Mouse (Mus musculus) limb, embryonic 13.5 days (tissue): Measurements from ENCODE around the gene Astn1. TPM values are rescaled to one million over a fixed set of nuclear protein-coding genes. Genes with fewer than 3 reads are reported as not detected.

Experiments used
- ATAC-seq: fragments of 200-750 bp; cut with Nextera tagmentation; 2 replicates; pipeline ENCODE4 v1.8.0; 2017; ENCODE audit warnings: low read depth, moderate number of reproducible peaks, moderate TSS enrichment; ENCODE audit not compliant: low FRiP score
- H3K27ac ChIP-seq: fragments of 300-500 bp; sonication (generic); 2 replicates; pipeline ENCODE4 v1.5.1; 2015; ENCODE audit warnings: inconsistent platforms, mild to moderate bottlenecking, moderate library complexity
- H3K27me3 ChIP-seq: fragments of 300-500 bp; sonication (generic); 2 replicates; pipeline ENCODE4 v1.6.1; 2015; ENCODE audit warnings: mild to moderate bottlenecking, inconsistent platforms
- H3K36me3 ChIP-seq: fragments of 300-500 bp; sonication (generic); 2 replicates; pipeline ENCODE4 v1.6.1; 2015; ENCODE audit warnings: inconsistent platforms, mild to moderate bottlenecking, moderate library complexity
- H3K4me1 ChIP-seq: fragments of 300-500 bp; sonication (generic); 2 replicates; pipeline ENCODE4 v1.6.1; 2015; ENCODE audit warnings: inconsistent platforms
- H3K4me2 ChIP-seq: fragments of 300-500 bp; sonication (generic); replicated peaks from 2 replicates; pipeline ENCODE4 v1.6.1; 2015; ENCODE audit warnings: inconsistent platforms, mild to moderate bottlenecking, moderate library complexity
- H3K4me3 ChIP-seq: fragments of 300-500 bp; sonication (generic); 2 replicates; pipeline ENCODE4 v1.5.1; 2015; ENCODE audit warnings: moderate library complexity, mild to moderate bottlenecking, inconsistent platforms
- H3K9ac ChIP-seq: fragments of 300-500 bp; sonication (generic); 2 replicates; pipeline ENCODE4 v1.6.1; 2015; ENCODE audit warnings: mild to moderate bottlenecking, inconsistent platforms
- H3K9me3 ChIP-seq: fragments of 300-500 bp; sonication (generic); 2 replicates; pipeline ENCODE4 v1.6.1; 2016; ENCODE audit warnings: inconsistent platforms
- WGBS: fragments of 180-500 bp; shearing (Covaris S2); methylation state at CpG from one replicate; pipeline ENCODE4 v1.1.7; 2015; 5-methylcytosine and 5-hydroxymethylcytosine counted together
- polyA plus RNA-seq: library from polyadenylated mRNA; unstranded; fragments of >200 nt; fragmentation: Nextera tagmentation; extraction: Ambion mirVana; gene quantifications from 2 replicates; pipeline ENCODE4 v1.2.1, GENCODE M21; 2015

The Astn1 gene
- polyA plus RNA-seq, 1 experiment from 2014 or later, result 4.7 TPM

DNA sequence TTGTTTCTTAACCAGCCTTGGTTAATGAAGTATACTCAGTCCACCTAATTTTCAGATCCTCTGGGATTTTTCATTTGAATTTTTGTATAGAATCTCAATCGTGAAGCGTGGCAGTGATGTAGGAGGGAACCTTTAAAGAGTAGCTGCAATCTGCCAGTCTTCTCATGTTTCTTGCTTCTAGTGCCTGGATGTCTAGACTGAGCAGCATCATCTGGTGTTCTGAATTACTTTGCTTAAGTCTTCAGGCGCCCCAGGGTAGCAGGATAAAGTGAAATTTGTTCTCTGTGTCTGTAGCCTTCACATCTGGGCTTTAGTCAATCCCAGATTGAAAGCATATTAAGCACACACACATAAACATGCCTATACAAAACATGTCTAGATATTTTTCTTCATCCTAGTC, 21.1 kb downstream of the Astn1 start:
- Histone ChIP-seq H3K9me3 (no peaks in the 10 kb centered on the region), H3K27me3 (no peaks in the 10 kb centered on the region), H3K9ac (no peak overlapping the region), H3K27ac (no peak overlapping the region), H3K4me3 (no peak overlapping the region), H3K4me1 (no peaks in the 10 kb centered on the region), H3K36me3 (no peaks in the 10 kb centered on the region), H3K4me2 (no peak overlapping the region)
- ATAC-seq, result no peak
- WGBS, result 68% methylated on average over 3 of the region's 3 CpGs

GRCm38 (mm10) chr1:158385311-158385710, 23.2 kb downstream of the Astn1 start:
- 94% methylated on average over 2 of the region's 2 CpGs for WGBS
- Histone ChIP-seq H3K36me3 (no peaks in the 10 kb centered on the region), H3K27ac (no peak overlapping the region), H3K9ac (no peak overlapping the region), H3K27me3 (no peaks in the 10 kb centered on the region), H3K4me1 (no peaks in the 10 kb centered on the region), H3K9me3 (no peaks in the 10 kb centered on the region), H3K4me2 (no peak overlapping the region), H3K4me3 (no peak overlapping the region)
- ATAC-seq, result no peak

GRCm38 (mm10) chr1:158386781-158387180, 24.7 kb downstream of the Astn1 start:
- Histone ChIP-seq H3K9ac (no peak overlapping the region), H3K9me3 (no peaks in the 10 kb centered on the region), H3K27ac (no peak overlapping the region), H3K4me3 (no peak overlapping the region), H3K27me3 (no peaks in the 10 kb centered on the region), H3K36me3 (no peaks in the 10 kb centered on the region), H3K4me1 (no peaks in the 10 kb centered on the region), H3K4me2 (no peak overlapping the region)
- 75% methylated on average over 3 of the region's 3 CpGs for WGBS
- no peak for ATAC-seq

GRCm38 (mm10) chr1:158388995-158389394, 26.9 kb downstream of the Astn1 start:
- WGBS, result 85% methylated on average over 4 of the region's 4 CpGs
- no peaks in the 10 kb centered on the region for H3K36me3 ChIP-seq
- H3K27me3 ChIP-seq, result no peaks in the 10 kb centered on the region
- ATAC-seq, result no peak
- no peaks in the 10 kb centered on the region for H3K9me3 ChIP-seq
- H3K4me2 ChIP-seq, result no peak overlapping the region
- H3K4me3 ChIP-seq, result no peak overlapping the region
- no peaks in the 10 kb centered on the region for H3K4me1 ChIP-seq
- no peak overlapping the region for H3K9ac ChIP-seq
- H3K27ac ChIP-seq, result no peak overlapping the region

- H3K4me3 ChIP-seq, result no peak overlapping the region
- no peaks in the 10 kb centered on the region for H3K27me3 ChIP-seq
- H3K9ac ChIP-seq, result no peak overlapping the region
- 73% methylated on average over 4 of the region's 4 CpGs for WGBS
- H3K4me1 ChIP-seq, result no peaks in the 10 kb centered on the region
- no peaks in the 10 kb centered on the region for H3K9me3 ChIP-seq
- no peak for ATAC-seq
- H3K4me2 ChIP-seq, result no peak overlapping the region
- no peaks in the 10 kb centered on the region for H3K36me3 ChIP-seq
- H3K27ac ChIP-seq, result no peak overlapping the region
Observed at GRCm38 (mm10) chr1:158390693-158391092, 28.6 kb downstream of the Astn1 start.

DNA sequence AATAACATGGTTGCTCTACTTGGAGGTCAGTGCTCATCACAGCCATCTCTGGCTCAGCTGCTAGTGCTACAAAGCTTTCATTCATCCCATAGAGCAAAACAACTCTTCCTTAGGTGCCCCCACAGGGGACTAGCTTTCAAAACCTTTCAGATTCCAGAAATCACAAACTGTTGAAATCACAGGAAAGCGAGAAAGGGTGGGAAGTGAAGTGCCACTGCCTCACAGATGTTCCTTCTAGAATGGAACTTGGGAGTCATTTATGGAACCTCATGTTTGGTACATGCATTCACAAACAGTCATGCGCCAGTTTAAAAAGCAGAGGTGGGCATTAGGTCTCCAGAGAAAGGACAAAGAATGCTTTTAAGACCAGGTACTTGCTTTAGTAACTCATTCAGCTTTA, 35.0 kb downstream of the Astn1 start:
- ATAC-seq, result no peak
- H3K4me2 ChIP-seq, result no peak overlapping the region
- no peaks in the 10 kb centered on the region for H3K9me3 ChIP-seq
- H3K4me1 ChIP-seq, result no peaks in the 10 kb centered on the region
- H3K27ac ChIP-seq, result no peak overlapping the region
- no peak overlapping the region for H3K9ac ChIP-seq
- WGBS, result 87% methylated on average over 2 of the region's 2 CpGs
- H3K36me3 ChIP-seq, result no peaks in the 10 kb centered on the region
- H3K27me3 ChIP-seq, result no peaks in the 10 kb centered on the region
- no peak overlapping the region for H3K4me3 ChIP-seq

- Histone ChIP-seq H3K36me3 (no peaks in the 10 kb centered on the region), H3K4me3 (no peak overlapping the region), H3K4me1 (0 out of 2 replicates have a peak, but pooled peaks cover 3% of the 10 kb centered on the region), H3K4me2 (no peak overlapping the region), H3K9ac (no peak overlapping the region), H3K9me3 (no peaks in the 10 kb centered on the region), H3K27me3 (no peaks in the 10 kb centered on the region; the same call in 1 of the 2 replicates), H3K27ac (no peak overlapping the region)
- no peak for ATAC-seq
- WGBS, result 72% methylated on average over 2 of the region's 2 CpGs
Observed at GRCm38 (mm10) chr1:158400898-158401297, 38.8 kb downstream of the Astn1 start.

- Histone ChIP-seq H3K27ac (no peak overlapping the region), H3K9me3 (no peaks in the 10 kb centered on the region), H3K36me3 (no peaks in the 10 kb centered on the region), H3K4me3 (no peak overlapping the region), H3K27me3 (no peaks in the 10 kb centered on the region; the same call in 1 of the 2 replicates), H3K4me1 (0 out of 2 replicates have a peak, but pooled peaks cover 4% of the 10 kb centered on the region), H3K4me2 (no peak overlapping the region), H3K9ac (no peak overlapping the region)
- no peak for ATAC-seq
- WGBS, result 45% methylated on average over 10 of the region's 10 CpGs
Observed at GRCm38 (mm10) chr1:158405899-158406769, 44.1 kb downstream of the Astn1 start.

DNA sequence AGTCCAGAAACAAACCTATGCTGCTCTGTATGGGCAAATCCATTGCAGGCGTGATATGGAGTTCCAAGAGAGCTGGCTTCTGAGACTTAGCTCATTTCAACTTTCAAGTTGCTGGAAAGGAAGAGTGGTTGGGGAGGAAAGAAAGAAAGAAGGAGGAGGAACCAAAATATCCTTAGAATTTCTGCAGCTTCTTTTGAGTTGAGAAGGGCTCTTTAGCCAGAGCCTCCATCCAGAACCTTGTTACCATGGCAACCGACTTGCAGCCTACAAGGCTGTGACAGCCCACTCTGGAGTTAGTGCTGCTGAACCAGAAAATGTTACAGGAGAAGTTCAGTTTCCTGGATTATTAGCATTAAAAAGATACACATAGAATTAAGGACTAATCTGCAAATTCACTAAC, 46.1 kb downstream of the Astn1 start:
- no peak overlapping the region for H3K4me2 ChIP-seq
- H3K4me1 ChIP-seq, result 0 out of 2 replicates have a peak, but pooled peaks cover 4% of the 10 kb centered on the region
- H3K4me3 ChIP-seq, result no peak overlapping the region
- no peak for ATAC-seq
- 75% methylated on average over 2 of the region's 2 CpGs for WGBS
- no peak overlapping the region for H3K27ac ChIP-seq
- no peaks in the 10 kb centered on the region for H3K36me3 ChIP-seq
- no peaks in the 10 kb centered on the region; the same call in 1 of the 2 replicates for H3K27me3 ChIP-seq
- H3K9me3 ChIP-seq, result no peaks in the 10 kb centered on the region
- no peak overlapping the region for H3K9ac ChIP-seq

DNA sequence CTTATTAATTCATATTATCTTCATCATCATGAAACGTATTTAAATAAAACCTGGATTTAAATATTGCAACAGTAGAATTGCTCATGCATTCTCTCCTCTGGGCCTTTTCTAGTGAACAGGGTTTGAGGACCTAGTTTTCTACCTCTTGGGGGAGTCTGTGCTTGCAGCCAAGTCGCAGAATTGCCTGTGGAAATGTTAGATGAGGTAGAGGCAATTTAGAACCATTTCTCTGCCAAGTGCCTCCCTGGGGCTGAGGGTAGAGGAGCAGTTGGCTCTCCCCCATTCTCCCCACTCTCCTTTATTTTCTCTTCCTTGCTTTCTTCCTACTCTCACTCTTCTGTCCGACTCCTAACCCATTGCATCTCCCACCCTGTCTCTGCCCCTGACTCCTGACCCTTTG, 49.1 kb downstream of the Astn1 start:
- Histone ChIP-seq H3K4me2 (no peak overlapping the region), H3K9ac (no peak overlapping the region), H3K36me3 (no peaks in the 10 kb centered on the region), H3K4me3 (no peak overlapping the region), H3K9me3 (no peaks in the 10 kb centered on the region), H3K27ac (no peak overlapping the region), H3K27me3 (no peaks in the 10 kb centered on the region), H3K4me1 (no peaks in the 10 kb centered on the region)
- WGBS, result 66% methylated on average over 3 of the region's 3 CpGs
- ATAC-seq, result no peak

- no peak overlapping the region for H3K4me2 ChIP-seq
- no peak for ATAC-seq
- H3K27ac ChIP-seq, result no peak overlapping the region
- H3K27me3 ChIP-seq, result no peaks in the 10 kb centered on the region
- WGBS, result 84% methylated on average over 2 of the region's 2 CpGs
- no peak overlapping the region for H3K9ac ChIP-seq
- H3K4me1 ChIP-seq, result no peaks in the 10 kb centered on the region
- H3K4me3 ChIP-seq, result no peak overlapping the region
- no peaks in the 10 kb centered on the region for H3K36me3 ChIP-seq
- no peaks in the 10 kb centered on the region for H3K9me3 ChIP-seq
Observed at GRCm38 (mm10) chr1:158414198-158414597, 52.1 kb downstream of the Astn1 start.

GRCm38 (mm10) chr1:158421451-158421850, 59.4 kb downstream of the Astn1 start:
- no peaks in the 10 kb centered on the region; the same call in 1 of the 2 replicates for H3K27me3 ChIP-seq
- ATAC-seq, result no peak
- H3K4me1 ChIP-seq, result no peaks in the 10 kb centered on the region
- no peaks in the 10 kb centered on the region for H3K9me3 ChIP-seq
- H3K4me3 ChIP-seq, result no peak overlapping the region
- WGBS, result 62% methylated on average over 8 of the region's 8 CpGs
- H3K4me2 ChIP-seq, result no peak overlapping the region
- H3K9ac ChIP-seq, result no peak overlapping the region
- H3K27ac ChIP-seq, result no peak overlapping the region
- no peaks in the 10 kb centered on the region for H3K36me3 ChIP-seq

DNA sequence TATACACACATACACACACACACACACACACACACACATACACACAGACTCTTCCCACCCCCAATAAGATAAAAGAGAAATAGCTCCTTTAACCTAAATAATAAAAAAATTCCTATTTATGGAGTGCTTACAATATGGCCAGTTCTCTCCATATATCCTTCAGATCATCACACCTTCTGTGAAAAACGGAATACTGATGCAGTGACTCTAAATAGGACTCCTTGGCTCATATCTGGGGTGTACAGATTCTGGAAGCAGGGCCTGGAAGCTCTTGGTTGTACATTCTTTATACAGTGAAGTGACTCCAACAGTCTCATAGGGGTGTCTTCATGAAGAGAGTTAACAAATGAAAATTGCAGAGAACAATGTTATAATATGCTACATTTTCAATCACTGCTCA, 60.7 kb downstream of the Astn1 start:
- Histone ChIP-seq H3K27me3 (no peaks in the 10 kb centered on the region; the same call in 1 of the 2 replicates), H3K9ac (no peak overlapping the region), H3K27ac (no peak overlapping the region), H3K4me3 (no peak overlapping the region), H3K9me3 (no peaks in the 10 kb centered on the region), H3K4me2 (no peak overlapping the region), H3K4me1 (no peaks in the 10 kb centered on the region), H3K36me3 (no peaks in the 10 kb centered on the region)
- 72% methylated on average over 1 of the region's 1 CpGs for WGBS
- ATAC-seq, result no peak
